In genomic region chr6:134498518-134498917, GRCm38 (mm10) we compare ENCODE assay signal across 27 mouse cellular contexts.
"Had no signal": no experiment of that assay in that cellular context is flagged by ENCODE, and none has a peak within 500 bp of the region (broad histone marks: within the 10 kb centered on the region; RNA-seq: fewer than 3 reads in every experiment).

No protein-coding gene starts in this region.

- H3K4me1 ChIP-seq: midbrain, embryonic 10.5 days had no signal

- H3K9ac ChIP-seq: limb, embryonic 12.5 days; limb, embryonic 13.5 days; limb, embryonic 15.5 days; liver, embryonic 12.5 days; liver, embryonic 13.5 days; liver, embryonic 14.5 days; liver, embryonic 15.5 days; lung, embryonic 15.5 days; midbrain, embryonic 12.5 days; midbrain, embryonic 13.5 days; midbrain, embryonic 15.5 days; neural tube, embryonic 12.5 days had no signal

- H3K4me3 ChIP-seq: left cerebral cortex, adult 2 months; limb, embryonic 10.5 days; limb, embryonic 12.5 days; limb, embryonic 13.5 days; limb, embryonic 15.5 days; liver, embryonic 12.5 days; liver, embryonic 13.5 days; liver, embryonic 15.5 days; lung, embryonic 15.5 days; megakaryocyte, embryonic 14.5 days; midbrain, embryonic 10.5 days; midbrain, embryonic 12.5 days; midbrain, embryonic 13.5 days; midbrain, embryonic 15.5 days; myocyte; neural tube, embryonic 12.5 days had no signal

- H3K27me3 ChIP-seq: limb, embryonic 12.5 days; limb, embryonic 13.5 days; limb, embryonic 15.5 days; liver, embryonic 12.5 days; liver, embryonic 13.5 days; liver, embryonic 15.5 days; lung, embryonic 15.5 days; megakaryocyte, embryonic 14.5 days; midbrain, embryonic 12.5 days; midbrain, embryonic 13.5 days; midbrain, embryonic 15.5 days; neural tube, embryonic 12.5 days had no signal

- H3K4me2 ChIP-seq: limb, embryonic 12.5 days; limb, embryonic 13.5 days; limb, embryonic 15.5 days; liver, embryonic 11.5 days; liver, embryonic 12.5 days; liver, embryonic 13.5 days; liver, embryonic 15.5 days; lung, embryonic 15.5 days; midbrain, embryonic 11.5 days; midbrain, embryonic 12.5 days; midbrain, embryonic 13.5 days; midbrain, embryonic 15.5 days; neural tube, embryonic 12.5 days had no signal

- H3K9me3 ChIP-seq: limb, embryonic 10.5 days; limb, embryonic 12.5 days; limb, embryonic 13.5 days; limb, embryonic 15.5 days; liver, embryonic 12.5 days; liver, embryonic 13.5 days; liver, embryonic 15.5 days; lung, embryonic 15.5 days; megakaryocyte, embryonic 14.5 days; midbrain, embryonic 10.5 days; midbrain, embryonic 12.5 days; midbrain, embryonic 13.5 days; midbrain, embryonic 15.5 days; neural tube, embryonic 12.5 days had no signal

- ATAC-seq: liver, embryonic 12.5 days; lung, postnatal 0 days; midbrain, embryonic 13.5 days; midbrain, embryonic 15.5 days; midbrain, embryonic 16.5 days had no signal

- H3K27ac ChIP-seq: left cerebral cortex, adult 2 months; limb, embryonic 10.5 days; limb, embryonic 12.5 days; limb, embryonic 13.5 days; limb, embryonic 15.5 days; liver, embryonic 12.5 days; liver, embryonic 13.5 days; liver, embryonic 14.5 days; liver, embryonic 15.5 days; lung, embryonic 15.5 days; macrophage; midbrain, embryonic 10.5 days; midbrain, embryonic 12.5 days; midbrain, embryonic 13.5 days; midbrain, embryonic 15.5 days; neural tube, embryonic 12.5 days had no signal

- DNase-seq: left cerebral cortex, postnatal 4 days; liver; liver, embryonic 13.5 days; lung, adult 18-20 months; lung, postnatal 14 days; midbrain, embryonic 14.5 days had no signal
